Mouse (Mus musculus): Measurements from ENCODE around the gene Pgam1.

DNA sequence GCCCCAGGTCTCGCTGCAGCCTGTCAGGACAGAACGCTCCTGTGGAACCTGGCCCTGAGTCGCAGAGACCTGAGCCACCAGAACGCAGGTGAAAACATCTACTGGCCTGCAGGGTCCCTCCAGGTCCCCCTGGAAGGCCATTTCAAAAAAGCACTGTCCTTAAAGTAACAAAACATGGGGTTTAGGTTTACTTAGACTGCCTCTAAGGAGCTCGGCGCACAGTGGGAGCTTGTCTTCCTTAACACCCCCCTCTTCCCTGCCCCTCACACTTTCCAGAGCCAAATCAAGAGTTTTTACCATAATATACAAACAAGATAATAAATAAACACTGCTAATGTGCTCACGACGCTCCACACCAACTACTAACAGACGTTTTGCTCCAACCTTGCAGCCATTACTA, 27.8 kb upstream of the Pgam1 start:
- TF ChIP-seq CTCF (IDR thresholded peaks at IDR 0.05; ENCODE audit: extremely low read depth, insufficient read depth, low read length) (no peak), POLR2A (IDR thresholded peaks at IDR 0.05; ENCODE audit: extremely low read depth, insufficient read depth, low read length) (no peak)
